Mouse (Mus musculus): ENCODE measurements around the gene Jph3.

GRCm38 (mm10) chr8:121821320-121821719 is 91.9 kb downstream of the Jph3 start:
- TF ChIP-seq MXI1 (IDR thresholded peaks at IDR 0.05; ENCODE audit: low read depth, low read length) (no peak), ZKSCAN1 (IDR thresholded peaks at IDR 0.05; ENCODE audit: low read depth, low read length) (no peak)
